8 mouse cellular contexts compared by ENCODE assay signal in genomic region chr4:106910201-106911172, GRCm38 (mm10). TPM values are rescaled to one million over a fixed set of nuclear protein-coding genes. Genes with fewer than 3 reads are reported as not detected.
A peak's percentile ranks its signal among the peaks of the same experiment; 100 is the strongest.
DNase-seq lines count a peak whose midpoint lies in the region; ATAC-seq lines count a peak whose summit lies in the region.

Ssbp3 (plus strand) TSS chr4:106910701.

- H3K9me3 ChIP-seq in erythroblast, embryonic 14.5 days (ENCODE audit: control insufficient read depth, low read length), result no peaks in the 10 kb centered on the region
- H3K9me3 ChIP-seq in heart, embryonic 14.5 days (ENCODE audit: control insufficient read depth, low read length), result no peaks in the 10 kb centered on the region
- H3K9me3 ChIP-seq in liver, embryonic 13.5 days (replicated peaks), result no peaks in the 10 kb centered on the region
- no peaks in the 10 kb centered on the region for H3K9me3 ChIP-seq in stomach, embryonic 15.5 days

- H3K4me1 ChIP-seq in erythroblast, embryonic 14.5 days (ENCODE audit: control insufficient read depth), result peaks cover 73% of the 10 kb centered on the region
- peaks cover 44 to 61% of the 10 kb centered on the region in 2 experiments for H3K4me1 ChIP-seq in heart, embryonic 14.5 days (ENCODE audit: control insufficient read depth in 2 of 2, insufficient read depth in 2 of 2, low read length in 2 of 2)
- peaks cover 68% of the 10 kb centered on the region for H3K4me1 ChIP-seq in liver, embryonic 13.5 days (replicated peaks)
- H3K4me1 ChIP-seq in stomach, embryonic 15.5 days, result peaks cover 54% of the 10 kb centered on the region

- WGBS in heart, embryonic 14.5 days, result under 1% methylated on average over 51 of the region's 51 CpGs
- under 1% methylated on average over 39 of the region's 51 CpGs for WGBS in liver, embryonic 13.5 days (ENCODE audit: insufficient replicate concordance)
- WGBS in stomach, embryonic 15.5 days, result under 1% methylated on average over 50 of the region's 51 CpGs

- peak within 1 kb of the TSS; percentile 99 for H3K9ac ChIP-seq in heart, embryonic 14.5 days (ENCODE audit: low read length)
- H3K9ac ChIP-seq in liver, embryonic 13.5 days, result peak within 1 kb of the TSS; percentile 100
- peak within 1 kb of the TSS; percentile 94 for H3K9ac ChIP-seq in stomach, embryonic 15.5 days

- peak within 1 kb of the TSS; percentile 95 for H3K27ac ChIP-seq in heart, embryonic 14.5 days (replicated peaks in 1 of 2; ENCODE audit: control insufficient read depth in 1 of 2, insufficient read depth in 1 of 2, low read depth in 2 of 2, low read length in 2 of 2)
- peak within 1 kb of the TSS; percentile 98 for H3K27ac ChIP-seq in liver, embryonic 13.5 days
- H3K27ac ChIP-seq in stomach, embryonic 15.5 days, result peak within 1 kb of the TSS; percentile 98

- ATAC-seq in heart, embryonic 14.5 days (ENCODE audit: insufficient number of reproducible peaks, insufficient read depth, low FRiP score, low read depth), result peak; percentile 29
- peak; percentile 29 for ATAC-seq in liver, embryonic 13.5 days (ENCODE audit: low read depth)
- ATAC-seq in stomach, embryonic 15.5 days (ENCODE audit: insufficient read depth, low FRiP score, low read depth), result peak; percentile 32

- no peaks in the 10 kb centered on the region for H3K27me3 ChIP-seq in erythroblast, embryonic 14.5 days (ENCODE audit: control insufficient read depth)
- H3K27me3 ChIP-seq in heart, embryonic 14.5 days (ENCODE audit: control insufficient read depth, insufficient read depth, low read length), result no peaks in the 10 kb centered on the region
- no peaks in the 10 kb centered on the region for H3K27me3 ChIP-seq in liver, embryonic 13.5 days
- no peaks in the 10 kb centered on the region for H3K27me3 ChIP-seq in stomach, embryonic 15.5 days (replicated peaks)

- H3K4me3 ChIP-seq in erythroblast, embryonic 14.5 days (replicated peaks), result peak within 1 kb of the TSS; percentile 98
- peak within 1 kb of the TSS; percentile 96 to 98 for H3K4me3 ChIP-seq in heart, embryonic 14.5 days (ENCODE audit: control insufficient read depth in 1 of 2, insufficient read depth in 1 of 2, low read depth in 1 of 2, low read length in 2 of 2)
- peak within 1 kb of the TSS; percentile 100 for H3K4me3 ChIP-seq in liver, embryonic 13.5 days (replicated peaks)
- peak within 1 kb of the TSS; percentile 72 for H3K4me3 ChIP-seq in stomach, embryonic 15.5 days (replicated peaks)

- DNase-seq in CD4-positive, CD25-positive, alpha-beta regulatory T cell, adult 2 months (ENCODE audit: low read depth, low spot score), result peak; percentile 88
- peak; percentile 98 for DNase-seq in brain, adult 2 months (ENCODE audit: low read depth, low spot score)
- peak; percentile 84 for DNase-seq in kidney, postnatal 10 days
- DNase-seq in liver, embryonic 13.5 days, result peak; percentile 70
- DNase-seq in neural tube, embryonic 10.5 days (ENCODE audit: extremely low spot score, low spot score), result peak; percentile 85

- peak within 1 kb of the TSS; percentile 92 for H3K4me2 ChIP-seq in heart, embryonic 14.5 days (ENCODE audit: low read length)
- peak within 1 kb of the TSS; percentile 99 for H3K4me2 ChIP-seq in liver, embryonic 13.5 days
- peak within 1 kb of the TSS; percentile 75 for H3K4me2 ChIP-seq in stomach, embryonic 15.5 days

- H3K36me3 ChIP-seq in erythroblast, embryonic 14.5 days (ENCODE audit: control insufficient read depth), result peaks cover 31% of the 10 kb centered on the region
- peaks cover 16% of the 10 kb centered on the region for H3K36me3 ChIP-seq in heart, embryonic 14.5 days (ENCODE audit: control insufficient read depth, insufficient read depth, low read length)
- H3K36me3 ChIP-seq in liver, embryonic 13.5 days, result peaks cover 28% of the 10 kb centered on the region
- H3K36me3 ChIP-seq in stomach, embryonic 15.5 days, result 0 out of 2 replicates have a peak, but pooled peaks cover 4% of the 10 kb centered on the region

RNA-seq across cellular contexts. Expression of gene Ssbp3, which starts in this region (rescaled TPM):
- 93.7 and 94.2 TPM in 2 replicates for polyA plus RNA-seq in erythroblast, embryonic 14.5 days (2012)
- polyA plus RNA-seq in heart, embryonic 14.5 days (2014; fragmentation: Nextera tagmentation; extraction: Ambion mirVana), result 36.7 and 43.3 TPM in 2 replicates
- 55.5 and 64.8 TPM in 2 replicates for polyA plus RNA-seq in liver, embryonic 13.5 days (2015; fragmentation: Nextera tagmentation; extraction: Ambion mirVana)
- polyA plus RNA-seq in stomach, embryonic 15.5 days (2015; fragmentation: Nextera tagmentation; extraction: Ambion mirVana), result 92.4 and 98.5 TPM in 2 replicates

Comparison
In these comparisons a context has a peak if more than half of its experiments do, and no peak if none do; other contexts are left out.
1. Peak in every context shown above with its lines: DNase-seq, ATAC-seq, H3K4me3 ChIP-seq and H3K27ac ChIP-seq.